Mouse (Mus musculus) liver, embryonic 11.5 days (tissue): ENCODE results near the gene Ermp1. TPM values are rescaled to one million over a fixed set of nuclear protein-coding genes. Genes with fewer than 3 reads are reported as not detected.
"Not testable (repeated sequence)": the region's sequence is repeated elsewhere in the genome, so short reads cannot be mapped to it uniquely, and the experiment has no call there.

Source experiments
- ATAC-seq: fragments of 200-750 bp; cut with Nextera tagmentation; replicated peaks from 2 replicates; pipeline ENCODE4 v1.8.0; 2017; ENCODE audit warnings: moderate number of reproducible peaks, mild to moderate bottlenecking, moderate TSS enrichment, moderate library complexity; ENCODE audit not compliant: low FRiP score
- DNase-seq: peaks from one replicate; pipeline ENCODE4 v3.0.0-alpha.2; 2017; ENCODE audit warnings: low spot score
- H3K27ac ChIP-seq: fragments of 300-500 bp; sonication (generic); 2 replicates; pipeline ENCODE4 v1.5.1; 2014; ENCODE audit warnings: mild to moderate bottlenecking, low read depth, low read length, control low read depth
- H3K27me3 ChIP-seq: fragments of 300-500 bp; sonication (generic); replicated peaks from 2 replicates; pipeline ENCODE4 v1.6.1; 2014; ENCODE audit warnings: low read length, mixed read lengths; ENCODE audit not compliant: control insufficient read depth, insufficient read depth
- H3K36me3 ChIP-seq: fragments of 300-500 bp; sonication (generic); 2 replicates; pipeline ENCODE4 v1.6.1; 2014; ENCODE audit warnings: mild to moderate bottlenecking, low read length, moderate library complexity, mixed read lengths; ENCODE audit not compliant: control insufficient read depth, insufficient read depth
- H3K4me1 ChIP-seq: fragments of 300-500 bp; sonication (generic); replicated peaks from 2 replicates; pipeline ENCODE4 v1.6.1; 2014; ENCODE audit warnings: low read length, mixed read lengths; ENCODE audit not compliant: control insufficient read depth, insufficient read depth
- H3K4me2 ChIP-seq: fragments of 300-500 bp; sonication (generic); 2 replicates; pipeline ENCODE4 v1.6.1; 2014; ENCODE audit warnings: mild to moderate bottlenecking, control low read depth, moderate library complexity
- H3K4me3 ChIP-seq: fragments of 300-500 bp; sonication (generic); 2 replicates; pipeline ENCODE4 v1.5.1; 2014; ENCODE audit warnings: low read depth, low read length, control low read depth
- H3K9ac ChIP-seq: fragments of 300-500 bp; sonication (generic); 2 replicates; pipeline ENCODE4 v1.6.1; 2014; ENCODE audit warnings: low read depth, low read length, control low read depth
- H3K9me3 ChIP-seq: fragments of 300-500 bp; sonication (generic); 2 replicates; pipeline ENCODE4 v1.6.1; 2016; ENCODE audit warnings: low read length, inconsistent platforms, mixed read lengths; ENCODE audit not compliant: control insufficient read depth
- WGBS: fragments of 180-500 bp; shearing (Covaris S2); extraction: QIAGEN DNeasy Blood & Tissue Kit; methylation state at CpG from one replicate; pipeline ENCODE4 v1.1.7; 2014; 5-methylcytosine and 5-hydroxymethylcytosine counted together
- polyA plus RNA-seq: library from polyadenylated mRNA; unstranded; fragments of >200 nt; fragmentation: Nextera tagmentation; extraction: Ambion mirVana; gene quantifications from 2 replicates; pipeline ENCODE4 v1.2.1, GENCODE M21; 2014

Ermp1 gene
- polyA plus RNA-seq, 1 experiment from 2014 or later: 15.9 TPM

- ATAC-seq: no peak
- H3K27ac ChIP-seq: no peak overlapping the region
- H3K9me3 ChIP-seq: no peaks in the 10 kb centered on the region
- H3K9ac ChIP-seq: no peak overlapping the region
- DNase-seq: no peak
- no peak overlapping the region for H3K4me2 ChIP-seq
- H3K4me3 ChIP-seq: no peak overlapping the region
- H3K27me3 ChIP-seq: no peaks in the 10 kb centered on the region
- WGBS: 81% methylated on average over 14 of the region's 14 CpGs
- H3K4me1 ChIP-seq: no peaks in the 10 kb centered on the region
- peaks cover 20% of the 10 kb centered on the region for H3K36me3 ChIP-seq
Observed at GRCm38 (mm10) chr19:29603548-29604353, 44.5 kb downstream of the Ermp1 start.

- Histone ChIP-seq H3K9ac (no peak overlapping the region), H3K27ac (no peak overlapping the region), H3K4me1 (no peaks in the 10 kb centered on the region), H3K36me3 (peaks cover 33% of the 10 kb centered on the region), H3K9me3 (no peaks in the 10 kb centered on the region), H3K4me2 (no peak overlapping the region), H3K27me3 (no peaks in the 10 kb centered on the region), H3K4me3 (no peak overlapping the region)
- no peak for DNase-seq
- 84% methylated on average over 5 of the region's 5 CpGs for WGBS
- no peak for ATAC-seq
Observed at GRCm38 (mm10) chr19:29598981-29599380, 49.2 kb downstream of the Ermp1 start.

GRCm38 (mm10) chr19:29596985-29597384 lies 51.2 kb downstream of the Ermp1 start:
- 91% methylated on average over 2 of the region's 2 CpGs for WGBS
- no peak for DNase-seq
- Histone ChIP-seq H3K27ac (no peak overlapping the region), H3K9me3 (no peaks in the 10 kb centered on the region), H3K4me3 (no peak overlapping the region), H3K27me3 (no peaks in the 10 kb centered on the region), H3K36me3 (peaks cover 24% of the 10 kb centered on the region), H3K9ac (no peak overlapping the region), H3K4me1 (no peaks in the 10 kb centered on the region), H3K4me2 (no peak overlapping the region)
- no peak for ATAC-seq

GRCm38 (mm10) chr19:29596276-29596675 lies 51.9 kb downstream of the Ermp1 start:
- Histone ChIP-seq H3K4me2 (no peak overlapping the region), H3K36me3 (peaks cover 24% of the 10 kb centered on the region), H3K27ac (no peak overlapping the region), H3K9me3 (no peaks in the 10 kb centered on the region), H3K4me3 (no peak overlapping the region), H3K27me3 (no peaks in the 10 kb centered on the region), H3K9ac (no peak overlapping the region), H3K4me1 (no peaks in the 10 kb centered on the region)
- 96% methylated on average over 3 of the region's 3 CpGs for WGBS
- DNase-seq: no peak
- no peak for ATAC-seq

- H3K4me3 ChIP-seq, DNase-seq, H3K9me3 ChIP-seq, H3K27ac ChIP-seq, H3K9ac ChIP-seq, H3K4me1 ChIP-seq, H3K4me2 ChIP-seq, ATAC-seq, H3K27me3 ChIP-seq: not testable (repeated sequence)
- WGBS: 88% methylated on average over 3 of the region's 3 CpGs
- H3K36me3 ChIP-seq: peaks cover 17% of the 10 kb centered on the region
Observed at GRCm38 (mm10) chr19:29593783-29594182, 54.4 kb downstream of the Ermp1 start.

- Histone ChIP-seq H3K4me3 (no peak overlapping the region), H3K9ac (no peak overlapping the region), H3K36me3 (peaks cover 12% of the 10 kb centered on the region), H3K27ac (no peak overlapping the region), H3K27me3 (no peaks in the 10 kb centered on the region), H3K4me1 (no peaks in the 10 kb centered on the region), H3K9me3 (no peaks in the 10 kb centered on the region), H3K4me2 (no peak overlapping the region)
- DNase-seq (no peak), ATAC-seq (no peak)
- 83% methylated on average over 6 of the region's 6 CpGs for WGBS
Observed at GRCm38 (mm10) chr19:29583734-29584133, 64.5 kb downstream of the Ermp1 start.

- WGBS: 83% methylated on average over 2 of the region's 2 CpGs
- no peak for ATAC-seq
- no peak overlapping the region for H3K9ac ChIP-seq
- no peak for DNase-seq
- no peak overlapping the region for H3K27ac ChIP-seq
- no peaks in the 10 kb centered on the region for H3K27me3 ChIP-seq
- H3K9me3 ChIP-seq: no peaks in the 10 kb centered on the region
- peaks cover 6% of the 10 kb centered on the region; the same call in 1 of the 2 replicates for H3K36me3 ChIP-seq
- no peaks in the 10 kb centered on the region for H3K4me1 ChIP-seq
- H3K4me3 ChIP-seq: no peak overlapping the region
- H3K4me2 ChIP-seq: no peak overlapping the region
Observed at GRCm38 (mm10) chr19:29582439-29582838, 65.8 kb downstream of the Ermp1 start.

- DNase-seq (no peak), ATAC-seq (no peak)
- H3K4me2 ChIP-seq: no peak overlapping the region
- H3K9me3 ChIP-seq: no peaks in the 10 kb centered on the region
- H3K27me3 ChIP-seq: no peaks in the 10 kb centered on the region
- no peak overlapping the region for H3K27ac ChIP-seq
- 67% methylated on average over 1 of the region's 1 CpGs for WGBS
- H3K4me3 ChIP-seq: no peak overlapping the region
- H3K36me3 ChIP-seq: peaks cover 8% of the 10 kb centered on the region; the same call in 1 of the 2 replicates
- no peaks in the 10 kb centered on the region; the same call in 1 of the 2 replicates for H3K4me1 ChIP-seq
- no peak overlapping the region for H3K9ac ChIP-seq
Observed at GRCm38 (mm10) chr19:29566512-29566911, 81.7 kb downstream of the Ermp1 start.

- Histone ChIP-seq H3K36me3 (no peaks in the 10 kb centered on the region; the same call in 1 of the 2 replicates), H3K4me1 (no peaks in the 10 kb centered on the region), H3K4me2 (no peak overlapping the region), H3K27ac (no peak overlapping the region), H3K27me3 (no peaks in the 10 kb centered on the region), H3K9ac (no peak overlapping the region), H3K4me3 (no peak overlapping the region), H3K9me3 (no peaks in the 10 kb centered on the region)
- peak; percentile 23; the same call in 1 of the 2 replicates for ATAC-seq
- DNase-seq: no peak
- WGBS: 63% methylated on average over 7 of the region's 7 CpGs
Observed at GRCm38 (mm10) chr19:29563258-29563779, 84.9 kb downstream of the Ermp1 start.
